13 mouse cellular contexts compared by ENCODE assay signal in genomic region chr7:109027721-109028120, GRCm38 (mm10). TPM values are rescaled to one million over a fixed set of nuclear protein-coding genes. Genes with fewer than 3 reads are reported as not detected.
DNase-seq lines count a peak whose midpoint lies in the region; ATAC-seq lines count a peak whose summit lies in the region.
"Had no signal": no experiment of that assay in that cellular context is flagged by ENCODE, and none has a peak within 500 bp of the region (broad histone marks: within the 10 kb centered on the region; RNA-seq: fewer than 3 reads in every experiment).

No protein-coding gene starts in this region.

- WGBS in forebrain, embryonic 14.5 days, result 93% methylated on average over 7 of the region's 7 CpGs
- 97% methylated on average over 7 of the region's 7 CpGs for WGBS in forebrain, embryonic 15.5 days
- 96% methylated on average over 7 of the region's 7 CpGs for WGBS in kidney, embryonic 16.5 days
- 97% methylated on average over 7 of the region's 7 CpGs for WGBS in midbrain, embryonic 15.5 days
- WGBS in midbrain, embryonic 10.5 days, result 97% methylated on average over 7 of the region's 7 CpGs

- no peak for DNase-seq in forebrain, embryonic 14.5 days (ENCODE audit: low spot score)
- DNase-seq in kidney, adult 18-20 months, result no peak
- no peak for DNase-seq in midbrain, embryonic 10.5 days (ENCODE audit: low spot score)

- H3K9ac ChIP-seq in forebrain, embryonic 14.5 days (ENCODE audit: low read length), result no peak overlapping the region
- H3K9ac ChIP-seq in forebrain, embryonic 15.5 days (replicated peaks), result no peak overlapping the region
- no peak overlapping the region for H3K9ac ChIP-seq in kidney, embryonic 16.5 days (replicated peaks; ENCODE audit: low read length)
- H3K9ac ChIP-seq in midbrain, embryonic 15.5 days, result no peak overlapping the region
- H3K9ac ChIP-seq: forebrain, postnatal 0 days had no signal

- no peak overlapping the region for H3K4me2 ChIP-seq in forebrain, embryonic 14.5 days (ENCODE audit: low read length)
- H3K4me2 ChIP-seq in forebrain, embryonic 15.5 days (replicated peaks), result no peak overlapping the region
- no peak overlapping the region for H3K4me2 ChIP-seq in kidney, embryonic 16.5 days (replicated peaks; ENCODE audit: low read depth, low read length)
- no peak overlapping the region for H3K4me2 ChIP-seq in midbrain, embryonic 15.5 days

- peaks cover 57% of the 10 kb centered on the region for H3K36me3 ChIP-seq in forebrain, embryonic 14.5 days (ENCODE audit: control insufficient read depth, insufficient read depth, low read length)
- H3K36me3 ChIP-seq in forebrain, embryonic 15.5 days, result peaks cover 46% of the 10 kb centered on the region
- H3K36me3 ChIP-seq in kidney, embryonic 16.5 days (ENCODE audit: insufficient read depth, low read length), result no peaks in the 10 kb centered on the region
- peaks cover 42% of the 10 kb centered on the region for H3K36me3 ChIP-seq in midbrain, embryonic 15.5 days (replicated peaks)
- H3K36me3 ChIP-seq in midbrain, embryonic 10.5 days, result peaks cover 30% of the 10 kb centered on the region
- H3K36me3 ChIP-seq: heart, embryonic 10.5 days had no signal

- H3K4me3 ChIP-seq in forebrain, embryonic 14.5 days (ENCODE audit: low read depth, low read length), result no peak overlapping the region
- no peak overlapping the region for H3K4me3 ChIP-seq in forebrain, embryonic 15.5 days
- no peak overlapping the region for H3K4me3 ChIP-seq in kidney, embryonic 16.5 days (ENCODE audit: low read length)
- no peak overlapping the region for H3K4me3 ChIP-seq in midbrain, embryonic 15.5 days
- H3K4me3 ChIP-seq in midbrain, embryonic 10.5 days, result no peak overlapping the region
- H3K4me3 ChIP-seq: heart, embryonic 10.5 days; myocyte had no signal

- no peak overlapping the region for H3K27ac ChIP-seq in forebrain, embryonic 14.5 days (ENCODE audit: low read depth, low read length)
- H3K27ac ChIP-seq in forebrain, embryonic 15.5 days (replicated peaks), result no peak overlapping the region
- no peak overlapping the region for H3K27ac ChIP-seq in kidney, embryonic 16.5 days (ENCODE audit: low read length)
- no peak overlapping the region for H3K27ac ChIP-seq in midbrain, embryonic 15.5 days
- no peak overlapping the region for H3K27ac ChIP-seq in midbrain, embryonic 10.5 days (replicated peaks)
- H3K27ac ChIP-seq: heart, embryonic 10.5 days had no signal

- H3K9me3 ChIP-seq in forebrain, embryonic 14.5 days (replicated peaks; ENCODE audit: control insufficient read depth, low read length), result no peaks in the 10 kb centered on the region
- H3K9me3 ChIP-seq in forebrain, embryonic 15.5 days, result no peaks in the 10 kb centered on the region
- no peaks in the 10 kb centered on the region for H3K9me3 ChIP-seq in kidney, embryonic 16.5 days (ENCODE audit: low read length)
- no peaks in the 10 kb centered on the region for H3K9me3 ChIP-seq in midbrain, embryonic 15.5 days
- H3K9me3 ChIP-seq in midbrain, embryonic 10.5 days (replicated peaks), result no peaks in the 10 kb centered on the region
- H3K9me3 ChIP-seq: heart, embryonic 10.5 days had no signal

- H3K27me3 ChIP-seq in forebrain, embryonic 14.5 days (replicated peaks; ENCODE audit: control insufficient read depth, insufficient read depth, low read length), result no peaks in the 10 kb centered on the region
- H3K27me3 ChIP-seq in forebrain, embryonic 15.5 days, result no peaks in the 10 kb centered on the region
- H3K27me3 ChIP-seq in kidney, embryonic 16.5 days (ENCODE audit: insufficient read depth, low read length), result no peaks in the 10 kb centered on the region
- no peaks in the 10 kb centered on the region for H3K27me3 ChIP-seq in midbrain, embryonic 15.5 days (replicated peaks)
- H3K27me3 ChIP-seq in midbrain, embryonic 10.5 days (ENCODE audit: low read depth, poor library complexity, severe bottlenecking), result no peaks in the 10 kb centered on the region

- H3K4me1 ChIP-seq in forebrain, embryonic 14.5 days (ENCODE audit: control insufficient read depth, insufficient read depth, low read length), result no peaks in the 10 kb centered on the region
- no peaks in the 10 kb centered on the region for H3K4me1 ChIP-seq in forebrain, embryonic 15.5 days
- no peaks in the 10 kb centered on the region for H3K4me1 ChIP-seq in kidney, embryonic 16.5 days (ENCODE audit: insufficient read depth, low read length)
- H3K4me1 ChIP-seq in midbrain, embryonic 15.5 days, result no peaks in the 10 kb centered on the region
- no peaks in the 10 kb centered on the region for H3K4me1 ChIP-seq in midbrain, embryonic 10.5 days
- H3K4me1 ChIP-seq: heart, embryonic 10.5 days had no signal

- 0 out of 2 replicates have a peak, but pooled peaks have one; percentile 24 for ATAC-seq in forebrain, embryonic 14.5 days
- ATAC-seq in forebrain, embryonic 15.5 days (replicated peaks), result no peak; the same call in 1 of the 2 replicates
- peak; percentile 29; the same call in 1 of the 2 replicates for ATAC-seq in kidney, embryonic 16.5 days (ENCODE audit: low FRiP score, low TSS enrichment)
- peak; percentile 21 for ATAC-seq in midbrain, embryonic 15.5 days (replicated peaks)
- ATAC-seq in megakaryocyte progenitor cell, adult 5-6 weeks (replicated peaks; ENCODE audit: poor library complexity), result 0 out of 2 replicates have a peak, but pooled peaks have one; percentile 2
- ATAC-seq in CD4-positive, CD25-positive, alpha-beta regulatory T cell, adult 4 months, result no peak
- ATAC-seq: lung, postnatal 0 days had no signal

RNA-seq across cellular contexts. Expression of gene Ric3, which starts 55.4 kb away (rescaled TPM):
- polyA plus RNA-seq in forebrain, embryonic 14.5 days (2014; fragmentation: Nextera tagmentation; extraction: Ambion mirVana), result 27.2 and 29.1 TPM in 2 replicates
- 28.2 and 30.4 TPM in 2 replicates for polyA plus RNA-seq in forebrain, embryonic 15.5 days (2015; fragmentation: Nextera tagmentation; extraction: Ambion mirVana)
- polyA plus RNA-seq in kidney, embryonic 16.5 days (2015; fragmentation: Nextera tagmentation; extraction: Ambion mirVana), result 0.79 and 2.2 TPM in 2 replicates
- polyA plus RNA-seq in midbrain, embryonic 15.5 days (2015; fragmentation: Nextera tagmentation; extraction: Ambion mirVana), result 35.1 and 39.1 TPM in 2 replicates
- 19.8 and 23.4 TPM in 2 replicates for polyA plus RNA-seq in midbrain, embryonic 10.5 days (2016; fragmentation: Nextera tagmentation; extraction: Ambion mirVana)
- 0.39 and 0.84 TPM in 2 replicates for total RNA-seq in megakaryocyte progenitor cell, adult 5-6 weeks (2015)
- total RNA-seq in megakaryocyte progenitor cell, adult 5-6 weeks (2017), result 0.37 and 0.95 TPM in 2 replicates
- polyA plus RNA-seq in CD4-positive, CD25-positive, alpha-beta regulatory T cell, adult 4 months (2017; shearing (Covaris generic)), result under 1 TPM; 0.19 to 0.43 TPM
- polyA plus RNA-seq: C2C12, myocyte had no signal

Comparison
In these comparisons a context has a peak if more than half of its experiments do, and no peak if none do; other contexts are left out.
1. ATAC-seq: peak in forebrain, embryonic 14.5 days (single experiment), kidney, embryonic 16.5 days (single experiment), midbrain, embryonic 15.5 days (single experiment) and megakaryocyte progenitor cell, adult 5-6 weeks (single experiment); none in forebrain, embryonic 15.5 days (single experiment) and CD4-positive, CD25-positive, alpha-beta regulatory T cell, adult 4 months (single experiment).